Mouse (Mus musculus): ENCODE measurements around the gene Lrmp.

The Lrmp gene

GRCm38 (mm10) chr6:145139776-145140475 lies 24.5 kb downstream of the Lrmp start:
- peak; percentile 14 for DNase-seq (ENCODE audit: low spot score)

- DNase-seq (ENCODE audit: low spot score), result no peak
Measured at GRCm38 (mm10) chr6:145140706-145141105, 25.3 kb downstream of the Lrmp start.

DNA sequence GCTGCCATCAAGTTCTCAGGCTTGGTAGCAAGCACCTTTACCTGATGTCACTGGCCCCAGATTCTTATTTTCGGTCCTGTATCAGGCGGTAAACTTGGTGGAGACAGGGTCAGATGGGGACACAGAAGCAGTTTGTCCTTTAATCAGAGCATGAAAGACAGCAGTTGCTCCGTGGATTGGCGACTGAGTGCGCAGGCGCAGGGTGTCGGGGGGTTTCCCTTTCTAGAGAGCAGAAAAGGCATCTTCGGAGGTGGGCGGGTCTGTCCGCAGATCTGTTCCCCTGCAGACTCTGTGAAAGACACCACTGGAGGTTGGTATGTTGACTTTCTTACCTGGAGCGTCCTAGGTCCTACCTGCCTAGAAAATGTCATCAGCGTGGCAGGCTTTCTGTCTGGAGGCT lies 26.4 kb downstream of the Lrmp start:
- DNase-seq (ENCODE audit: low spot score), result no peak

DNA sequence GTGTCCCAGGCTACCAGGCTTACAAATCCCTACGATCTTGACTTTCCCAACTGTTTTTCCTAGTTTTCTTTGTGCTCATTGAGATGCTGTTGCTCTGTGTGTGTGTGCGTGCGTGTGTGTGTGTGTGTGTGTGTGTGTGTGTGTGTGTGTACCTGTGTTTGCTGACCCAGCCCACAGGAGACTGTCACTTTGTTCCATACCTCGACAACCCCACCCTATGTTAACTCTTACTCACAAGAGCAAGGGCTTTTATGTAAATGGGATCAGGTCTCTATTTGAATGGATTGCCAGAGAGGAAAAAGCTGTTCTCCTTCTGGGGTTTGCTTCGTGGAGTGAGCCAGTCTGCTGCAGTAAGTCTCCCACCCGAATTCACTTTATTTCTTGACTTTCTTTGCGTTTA lies 29.7 kb downstream of the Lrmp start:
- no peak for DNase-seq (ENCODE audit: low spot score)

DNA sequence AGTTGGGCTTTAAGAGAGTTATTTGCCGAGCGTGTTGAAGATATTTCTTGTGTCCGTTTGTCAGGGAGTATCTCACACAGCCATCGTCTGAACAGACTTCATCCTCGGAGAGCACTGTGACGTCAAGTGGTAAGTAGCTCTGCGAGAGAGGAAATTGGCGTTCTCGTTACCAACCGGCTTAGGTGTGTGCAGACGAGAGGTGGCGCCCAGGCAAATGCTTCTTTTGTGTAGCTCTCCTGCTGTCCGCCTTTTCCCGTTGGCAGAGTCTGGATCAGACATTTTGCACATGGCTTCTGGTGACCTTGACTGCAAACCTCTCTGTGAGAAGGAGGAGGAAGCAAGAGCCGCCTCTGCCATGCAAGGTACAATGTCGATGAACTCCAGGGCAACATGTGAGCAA lies 32.3 kb downstream of the Lrmp start:
- no peak for DNase-seq (ENCODE audit: low spot score)

GRCm38 (mm10) chr6:145149054-145149453 lies 33.6 kb downstream of the Lrmp start:
- DNase-seq (ENCODE audit: low spot score), result peak; percentile 18

DNA sequence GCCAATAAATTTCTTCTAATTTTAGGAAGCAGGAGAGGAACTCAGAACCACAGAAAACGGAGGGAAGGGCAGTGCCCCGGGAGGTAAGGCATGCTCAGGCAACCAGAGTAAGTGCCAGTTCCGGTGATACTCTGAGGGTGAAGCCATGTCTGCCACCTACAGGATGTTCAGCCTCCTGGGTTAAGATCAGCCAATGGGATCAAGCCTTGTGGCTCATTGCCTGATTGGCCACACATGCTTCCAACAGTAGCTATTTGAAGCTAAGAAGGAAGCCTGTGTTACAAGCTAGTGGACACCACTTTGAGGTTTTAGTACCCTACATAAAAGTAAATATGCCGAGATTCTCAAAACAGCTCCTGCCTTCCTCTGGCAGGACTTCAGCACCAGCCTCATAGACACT lies 43.2 kb downstream of the Lrmp start:
- DNase-seq (ENCODE audit: low spot score), result no peak

- no peak for DNase-seq (ENCODE audit: low spot score)
Measured at GRCm38 (mm10) chr6:145160581-145160980, 45.1 kb downstream of the Lrmp start.

DNA sequence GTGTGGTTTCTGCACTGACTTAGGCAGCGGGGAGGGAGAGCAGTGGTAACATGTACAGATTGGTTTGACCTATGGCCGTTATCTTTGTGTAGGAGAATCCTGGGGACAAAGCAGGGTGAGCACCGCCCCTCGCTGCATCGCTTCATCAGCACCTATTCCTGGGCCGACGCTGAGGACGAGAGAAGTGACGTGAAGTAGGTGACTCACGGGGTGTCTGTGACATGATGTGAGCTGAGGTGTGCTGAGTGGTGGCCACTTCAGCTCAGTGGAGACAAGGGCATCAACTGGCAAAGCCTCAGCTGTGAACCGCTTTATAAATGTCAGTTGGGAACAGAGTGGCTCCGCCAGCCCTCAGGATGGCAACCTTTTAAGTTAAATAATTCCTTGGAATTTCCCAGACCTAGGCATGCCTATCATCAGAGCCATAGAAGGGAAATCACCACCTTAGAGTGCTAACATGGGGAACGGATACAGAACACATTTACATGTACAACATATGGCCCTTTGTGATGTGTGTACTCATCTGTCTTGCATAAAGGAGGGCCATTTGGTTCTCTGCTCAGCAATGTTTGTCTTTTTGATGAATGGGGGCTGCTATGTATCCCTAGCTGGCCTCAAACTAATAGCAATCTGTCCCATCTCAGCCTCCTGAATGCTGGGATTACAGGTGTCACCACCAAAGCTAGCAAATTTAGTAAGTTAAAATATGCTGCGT lies 56.6 kb downstream of the Lrmp start:
- DNase-seq (ENCODE audit: low spot score), result no peak

DNA sequence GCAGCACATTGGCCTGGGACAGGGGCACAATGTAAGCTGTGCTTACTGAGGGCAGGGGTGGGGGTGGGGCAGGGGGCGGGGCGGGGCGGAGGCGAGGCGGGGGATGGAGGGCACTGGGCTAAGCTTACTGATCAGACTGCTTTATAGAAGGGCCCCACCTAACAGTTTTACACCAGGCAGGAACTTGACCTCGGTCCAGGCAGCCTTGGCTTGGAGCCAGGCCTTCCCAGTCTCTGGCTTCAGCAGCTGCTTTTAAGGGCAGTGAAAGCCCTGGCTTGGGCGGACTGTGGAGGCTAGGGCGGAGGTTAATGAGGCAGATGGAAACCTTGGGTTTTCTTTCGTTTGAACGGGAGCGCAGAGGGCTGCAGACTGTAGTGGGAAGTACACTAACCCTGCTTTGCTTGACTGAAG lies 58.3 kb downstream of the Lrmp start:
- peak; percentile 84 for DNase-seq (ENCODE audit: low spot score)

DNA sequence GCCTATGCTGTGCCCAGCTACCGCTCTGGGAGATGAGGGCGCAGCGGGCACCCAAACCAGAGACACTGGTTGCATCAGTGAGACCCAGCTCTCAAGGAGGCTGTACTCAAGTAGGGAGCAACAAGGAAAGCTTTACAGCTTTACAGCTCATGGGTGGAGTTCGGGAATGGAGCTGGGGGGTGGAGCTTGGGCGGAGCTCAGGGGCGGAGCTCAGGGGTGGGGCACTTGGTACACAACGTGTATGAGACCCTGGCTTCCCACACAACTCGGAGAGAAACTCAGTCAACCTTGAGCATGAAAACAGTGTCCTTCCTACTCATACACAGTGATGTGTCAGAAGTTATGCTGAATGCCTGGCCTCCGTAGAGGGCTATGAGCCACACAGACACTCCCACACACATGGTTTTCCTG lies 60.1 kb downstream of the Lrmp start:
- DNase-seq (ENCODE audit: low spot score), result no peak

- no peak for DNase-seq (ENCODE audit: low spot score)
Measured at GRCm38 (mm10) chr6:145176474-145176873, 61.0 kb downstream of the Lrmp start.

GRCm38 (mm10) chr6:145179665-145180064 lies 64.2 kb downstream of the Lrmp start:
- peak; percentile 38 for DNase-seq (ENCODE audit: low spot score)

DNA sequence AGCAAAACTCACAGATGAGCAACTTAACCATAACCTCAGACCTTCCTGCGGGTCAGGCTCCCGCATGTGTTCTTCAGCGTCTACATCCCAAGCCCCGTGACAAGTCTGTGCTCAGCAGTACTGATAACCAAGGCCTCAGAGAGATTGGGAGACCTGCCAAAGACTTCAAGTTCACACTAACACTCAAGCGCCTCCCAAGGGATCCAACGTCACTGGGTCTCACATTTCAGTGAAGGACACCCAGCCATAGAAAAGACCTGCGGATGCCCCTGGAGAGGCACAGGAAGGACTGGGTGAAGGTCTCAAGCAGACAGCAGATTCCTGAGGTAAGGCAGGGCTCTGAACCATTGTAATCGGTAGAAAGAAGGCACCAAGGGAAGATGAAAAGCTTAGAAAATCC lies 66.6 kb downstream of the Lrmp start:
- DNase-seq (ENCODE audit: low spot score), result peak; percentile 25

DNA sequence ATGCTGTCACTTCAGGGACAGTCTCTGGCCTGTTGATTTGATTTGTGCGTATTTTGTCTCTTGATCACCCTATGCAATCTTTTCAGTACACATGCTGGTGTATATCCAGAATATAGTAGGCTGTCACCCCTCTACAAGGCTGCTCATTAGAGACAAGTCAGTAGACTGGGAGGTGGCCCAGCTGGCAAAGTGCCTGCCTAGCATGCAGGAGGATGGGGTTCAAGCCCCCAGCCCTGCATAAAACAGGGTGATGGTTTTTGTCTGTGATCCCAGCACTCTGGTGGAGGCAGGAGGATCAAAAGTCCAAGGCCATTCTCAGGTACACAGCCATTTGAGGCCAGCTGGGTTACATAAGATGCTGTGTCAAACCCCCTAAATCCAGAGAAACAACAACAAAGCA lies 70.6 kb downstream of the Lrmp start:
- DNase-seq (ENCODE audit: low spot score), result no peak

GRCm38 (mm10) chr6:145187093-145188088 lies 71.9 kb downstream of the Lrmp start:
- peak; percentile 20 for DNase-seq (ENCODE audit: low spot score)

DNA sequence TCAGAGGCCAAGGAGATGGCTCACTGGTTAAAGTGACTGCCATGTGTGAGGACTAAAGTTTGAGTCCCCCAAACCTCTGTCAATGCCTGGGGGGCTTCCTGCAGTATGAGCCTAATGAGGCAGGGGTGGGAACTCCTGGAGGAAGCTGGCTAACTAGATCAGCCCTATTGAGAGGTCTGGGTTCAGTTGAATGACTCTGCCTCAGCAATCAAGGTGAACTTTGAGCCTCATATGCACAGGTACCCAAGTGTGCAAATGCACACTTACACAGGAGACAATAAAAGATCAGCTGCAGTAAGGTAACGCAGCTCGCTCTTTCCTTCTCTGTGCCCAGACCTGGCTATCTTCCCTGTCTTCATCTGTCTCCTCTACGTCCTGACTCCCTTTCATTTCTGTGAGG lies 77.6 kb downstream of the Lrmp start:
- DNase-seq (ENCODE audit: low spot score), result no peak

- DNase-seq (ENCODE audit: low spot score), result no peak
Measured at GRCm38 (mm10) chr6:145193446-145193845, 78.0 kb downstream of the Lrmp start.

DNA sequence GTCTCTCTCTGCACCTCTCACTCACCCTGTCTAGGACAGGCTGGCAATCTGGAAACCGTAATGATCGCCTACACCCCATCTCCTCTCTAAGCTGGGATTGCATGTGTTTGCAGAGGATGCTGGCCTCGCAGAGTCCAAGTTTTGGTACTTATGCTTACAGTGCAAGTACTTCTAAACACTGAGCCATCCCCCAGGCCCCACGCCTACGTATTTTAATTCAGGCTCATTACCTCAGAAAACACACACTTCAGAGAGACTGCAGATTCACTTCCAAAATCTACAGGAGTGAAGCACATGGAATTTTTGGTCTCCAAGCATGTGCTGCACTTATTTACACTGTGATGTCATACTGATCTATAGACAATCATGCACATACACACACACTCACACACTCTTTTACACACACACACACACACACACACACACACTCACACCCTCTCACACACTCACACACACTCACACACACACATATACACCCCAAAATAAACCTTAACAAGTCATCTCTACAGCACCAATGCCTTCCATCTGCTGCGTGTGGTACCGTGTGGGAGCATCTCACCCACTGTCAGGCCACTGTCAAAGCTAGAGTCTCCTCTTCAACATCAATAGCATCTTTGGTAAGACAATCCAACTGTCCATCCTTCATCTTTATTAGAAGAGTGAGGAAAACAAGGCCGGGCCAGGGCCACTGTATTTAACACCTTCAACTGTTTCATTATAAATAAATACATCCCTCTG lies 82.7 kb downstream of the Lrmp start:
- DNase-seq (ENCODE audit: low spot score), result no peak

DNA sequence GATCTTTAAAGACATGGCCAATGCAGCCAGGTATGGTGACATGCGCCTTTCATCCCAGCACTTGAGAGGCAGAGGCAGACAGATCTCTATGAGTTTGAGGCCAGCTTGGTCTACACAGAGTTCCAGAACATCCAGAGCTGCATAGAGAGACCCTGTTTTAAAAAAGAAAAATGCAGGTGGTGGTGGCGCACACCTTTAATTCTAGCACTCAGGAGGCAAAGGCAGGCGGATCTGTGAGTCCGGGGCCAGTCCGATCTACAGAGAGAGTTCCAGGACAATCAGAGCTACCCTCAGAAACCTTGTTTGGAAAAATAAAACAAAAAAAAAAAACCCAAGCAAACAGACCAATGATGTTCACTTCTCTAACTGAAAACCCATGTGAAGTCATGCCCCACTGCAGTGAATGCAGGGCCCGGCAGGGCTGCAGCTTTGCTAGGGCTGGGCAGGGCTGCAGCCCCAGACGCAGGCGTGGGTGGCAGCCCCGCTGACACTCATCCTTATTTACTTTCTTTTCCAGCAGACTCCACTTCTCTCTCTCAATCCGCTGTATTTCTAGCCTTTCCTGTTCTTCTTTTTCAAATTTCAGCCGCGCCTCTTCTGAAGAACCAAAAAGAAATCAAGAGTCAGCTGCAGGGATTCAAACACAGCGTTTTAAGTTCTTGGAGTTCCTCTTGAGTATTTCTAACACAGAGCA lies 87.1 kb downstream of the Lrmp start:
- DNase-seq (ENCODE audit: low spot score), result no peak

GRCm38 (mm10) chr6:145204440-145204839 lies 89.0 kb downstream of the Lrmp start:
- DNase-seq (ENCODE audit: low spot score), result no peak
